Mouse (Mus musculus) brain, embryonic 18.5 days (tissue): ENCODE data around the gene Gm44790.
"Not testable (repeated sequence)": the region's sequence is repeated elsewhere in the genome, so short reads cannot be mapped to it uniquely, and the experiment has no call there.

Source experiments
- DNase-seq: peaks from one replicate; pipeline ENCODE4 v3.0.0-alpha.2; 2012; ENCODE audit warnings: low read depth, low spot score

The Gm44790 gene

DNA sequence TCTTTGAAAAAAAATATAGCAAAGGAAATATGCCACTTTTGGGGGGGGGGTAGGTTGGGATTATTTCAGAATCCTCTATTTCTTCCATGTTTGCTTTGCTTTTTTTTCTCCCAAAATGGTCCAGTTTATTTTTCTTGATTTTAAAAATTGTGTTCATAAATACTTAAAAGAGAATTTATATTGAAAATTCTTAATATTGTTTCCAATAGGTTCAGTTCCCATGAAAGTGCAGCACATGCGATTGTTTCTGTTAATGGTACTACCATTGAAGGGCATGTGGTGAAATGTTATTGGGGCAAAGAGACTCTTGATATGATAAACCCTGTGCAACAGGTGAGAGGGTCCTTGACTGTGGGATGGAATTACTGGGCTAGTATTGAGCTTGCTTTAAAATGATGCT, at the start of gene Gm44790:
TSS of gene Gm44790 (plus strand) at position 301 of the 400 bp plus-strand sequence.
- no peak for DNase-seq

DNA sequence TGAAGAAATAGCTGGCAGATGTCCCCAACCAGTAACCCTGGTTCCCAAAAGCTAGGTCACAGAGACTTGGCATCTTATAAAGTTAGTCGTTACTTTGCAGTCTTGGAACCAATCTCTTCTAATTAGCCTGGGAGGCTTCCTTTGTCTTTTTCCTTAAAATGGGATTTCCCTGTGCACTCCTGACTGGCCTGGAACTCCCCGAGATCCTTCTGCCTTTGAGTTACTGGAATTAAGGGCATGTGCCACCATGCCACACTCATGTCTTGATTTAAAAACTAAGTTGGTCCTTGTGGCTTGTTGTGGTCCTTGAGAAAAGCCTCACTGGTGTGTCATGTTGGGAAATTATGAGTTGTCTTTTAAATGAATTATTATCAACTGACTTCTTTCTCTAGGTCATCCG, 48.1 kb upstream of the Gm44790 start:
- DNase-seq: no peak

DNA sequence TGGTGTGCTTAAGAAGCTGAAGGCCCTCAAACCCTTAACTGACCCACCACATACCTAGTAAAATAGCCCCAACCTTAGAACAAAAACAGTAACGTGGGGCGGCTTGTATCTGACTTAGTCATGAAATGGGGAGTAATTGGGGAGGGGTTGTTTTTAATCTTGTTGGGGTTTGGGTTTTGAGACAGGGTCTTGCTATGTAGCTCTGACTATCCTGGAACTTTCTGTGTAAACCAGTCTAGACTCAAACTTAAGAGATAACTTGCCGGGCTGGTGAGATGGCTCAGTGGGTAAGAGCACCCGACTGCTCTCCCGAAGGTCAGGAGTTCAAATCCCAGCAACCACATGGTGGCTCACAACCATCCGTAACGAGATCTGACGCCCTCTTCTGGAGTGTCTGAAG, 46.3 kb upstream of the Gm44790 start:
- not testable (repeated sequence) for DNase-seq

- DNase-seq: no peak
Observed at GRCm38 (mm10) chr6:86382551-86382950, 43.9 kb upstream of the Gm44790 start.

- no peak for DNase-seq
Observed at GRCm38 (mm10) chr6:86383370-86383769, 43.1 kb upstream of the Gm44790 start.

- DNase-seq: no peak
Observed at GRCm38 (mm10) chr6:86384692-86385091, 41.8 kb upstream of the Gm44790 start.

DNA sequence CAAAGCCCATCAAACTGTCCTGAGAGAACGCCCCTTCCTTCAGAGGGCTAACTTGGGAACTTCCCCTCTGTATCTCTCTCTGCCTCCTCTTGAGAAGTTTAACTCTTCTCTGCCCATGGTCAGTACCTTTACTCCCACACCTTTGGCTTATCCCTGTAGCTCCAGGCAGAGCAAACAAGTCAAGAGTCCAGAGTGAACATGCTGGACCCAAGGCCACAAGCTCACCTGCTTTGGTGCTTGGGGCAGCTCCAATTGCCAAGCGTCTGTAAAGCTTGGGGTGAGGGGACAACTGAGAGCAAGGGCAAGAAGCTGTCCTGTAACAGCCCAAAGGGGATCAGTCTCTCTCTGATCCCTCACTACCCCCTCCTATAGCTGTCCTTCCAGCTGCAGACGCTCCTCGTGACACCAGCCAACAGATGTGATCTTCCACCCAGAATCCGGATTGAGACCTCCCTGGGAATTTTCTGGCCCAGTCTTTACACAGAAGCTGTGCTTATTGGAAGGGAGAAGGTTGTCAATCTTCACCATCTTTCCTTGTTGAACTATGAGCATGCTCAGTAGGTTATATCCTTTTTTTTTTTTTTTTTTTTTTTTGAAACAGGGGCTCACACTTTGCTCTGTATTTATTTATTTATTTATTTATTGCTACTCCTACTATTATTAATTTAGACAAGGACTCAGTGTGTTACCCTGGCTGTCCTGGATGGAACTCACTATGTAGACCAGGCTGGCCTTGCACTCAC, 40.9 kb upstream of the Gm44790 start:
- no peak for DNase-seq

DNA sequence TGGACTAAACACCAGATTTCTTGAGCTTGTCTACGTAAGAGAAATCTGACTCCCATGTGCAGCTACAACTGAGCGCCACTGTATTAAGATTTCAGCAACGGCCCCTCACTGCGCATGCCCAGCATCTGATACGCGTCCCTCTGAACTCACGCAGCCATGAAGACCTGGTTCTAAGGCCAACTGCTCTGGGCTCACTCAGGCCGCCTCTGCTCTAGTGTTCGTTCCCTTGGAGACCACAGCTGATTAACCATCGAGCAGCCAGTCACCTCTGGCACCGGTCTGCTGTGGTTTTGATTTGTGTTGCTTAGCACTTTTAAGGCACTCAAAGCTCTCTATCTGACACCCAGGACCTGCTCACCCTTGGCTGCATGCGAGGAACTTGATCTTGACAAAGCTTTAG, 39.1 kb upstream of the Gm44790 start:
- no peak for DNase-seq

DNA sequence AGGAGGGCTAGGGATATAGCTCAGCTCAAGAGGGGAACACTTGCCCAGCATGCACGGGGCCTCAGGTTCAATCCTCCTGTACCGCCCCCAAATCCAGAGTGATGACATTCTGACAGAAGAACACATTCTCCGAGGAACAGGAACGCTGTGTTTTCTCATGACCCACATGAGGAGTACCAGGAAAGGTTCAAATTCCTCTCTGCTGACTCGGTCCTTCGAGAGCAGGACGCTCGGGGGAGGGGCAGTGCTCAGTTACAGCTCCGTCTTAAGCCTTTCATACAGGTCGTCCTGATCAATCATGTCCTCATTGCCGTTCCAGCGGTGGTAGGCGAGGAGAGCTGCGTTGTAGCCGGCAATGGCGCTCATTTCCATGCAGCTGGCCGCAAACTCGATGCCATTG, 38.0 kb upstream of the Gm44790 start:
- DNase-seq: no peak

GRCm38 (mm10) chr6:86391326-86391725, 35.1 kb upstream of the Gm44790 start:
- no peak for DNase-seq

DNA sequence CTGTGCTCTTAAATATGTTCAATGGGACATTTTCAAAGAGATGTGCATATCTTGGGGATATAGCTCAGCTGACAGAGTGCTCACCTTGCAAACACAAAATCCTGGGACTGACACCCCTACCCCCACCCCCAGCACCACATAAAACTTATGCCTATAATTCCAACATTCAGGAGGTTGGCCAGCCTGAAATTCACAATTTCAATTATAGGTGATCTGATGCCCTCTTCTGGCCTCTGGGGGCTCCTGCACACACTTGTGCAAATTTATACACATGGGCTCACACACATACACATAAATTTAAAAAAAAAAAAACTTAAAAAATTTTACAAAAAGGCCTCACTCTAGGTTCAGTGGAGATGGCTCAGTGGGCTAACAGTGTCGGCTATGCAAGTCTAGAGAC, 33.3 kb upstream of the Gm44790 start:
- DNase-seq: no peak

GRCm38 (mm10) chr6:86394078-86394720, 32.3 kb upstream of the Gm44790 start:
- no peak for DNase-seq

- no peak for DNase-seq
Observed at GRCm38 (mm10) chr6:86395021-86395420, 31.4 kb upstream of the Gm44790 start.

GRCm38 (mm10) chr6:86395969-86396368, 30.5 kb upstream of the Gm44790 start:
- DNase-seq: no peak

DNA sequence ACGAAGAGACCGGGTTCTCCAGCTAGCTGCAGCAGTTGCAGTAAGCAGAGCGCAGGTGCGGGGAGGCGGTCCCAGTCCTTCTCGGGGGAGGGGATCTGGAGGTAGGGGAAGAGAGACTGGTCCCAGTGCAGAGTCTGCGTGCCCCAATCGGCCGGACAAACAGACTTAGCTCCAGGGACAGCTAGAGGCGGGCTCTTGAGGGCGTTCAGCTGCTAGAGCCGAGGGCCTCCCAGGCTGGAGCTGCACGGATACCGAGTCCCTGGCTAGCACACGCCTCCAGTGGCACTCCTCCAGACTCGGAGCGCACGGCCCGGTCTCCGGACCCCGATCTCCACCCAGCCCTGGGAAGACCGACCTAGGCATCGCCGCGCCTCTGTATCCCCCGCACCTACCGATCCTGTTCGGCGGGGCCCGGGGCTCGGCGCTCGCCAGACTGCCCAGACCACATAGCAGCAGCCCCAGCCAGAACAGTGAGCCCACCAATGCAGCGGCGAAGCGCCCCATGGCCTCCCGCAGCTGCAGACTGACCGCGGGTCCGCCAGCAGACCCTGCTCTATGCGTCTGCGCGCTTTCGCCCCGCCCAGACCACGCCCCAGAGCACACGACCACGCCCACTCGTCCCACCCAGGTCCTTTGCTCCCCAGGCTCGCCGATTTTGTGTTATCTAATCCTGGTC, 29.7 kb upstream of the Gm44790 start, which contains the start of gene Pcyox1:
TSS of gene Pcyox1 (minus strand) at position 574 of the 676 bp plus-strand sequence.
- DNase-seq: peak; percentile 72

GRCm38 (mm10) chr6:86397257-86397980, 29.0 kb upstream of the Gm44790 start:
- DNase-seq: no peak

DNA sequence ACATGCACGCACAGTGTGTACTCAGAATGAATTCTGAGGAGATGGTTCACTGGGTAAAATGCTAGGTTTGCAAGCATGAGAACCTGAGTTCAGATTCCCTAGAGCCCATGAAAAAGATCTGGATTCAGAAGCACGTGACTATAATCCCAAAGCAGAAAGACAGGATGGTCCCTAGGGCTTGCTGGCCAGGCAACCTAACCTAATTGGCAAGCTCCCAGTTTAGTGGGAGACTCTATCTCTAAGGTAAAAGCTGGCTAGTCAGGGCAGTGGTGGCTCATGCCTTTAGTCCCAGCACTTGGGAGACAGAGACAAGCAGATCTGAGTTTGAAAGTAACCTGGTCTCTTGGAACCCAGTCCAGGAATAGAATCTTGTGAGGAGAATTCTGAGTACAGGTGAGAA, 27.5 kb upstream of the Gm44790 start:
- DNase-seq: no peak

GRCm38 (mm10) chr6:86399995-86400394, 26.5 kb upstream of the Gm44790 start:
- no peak for DNase-seq

DNA sequence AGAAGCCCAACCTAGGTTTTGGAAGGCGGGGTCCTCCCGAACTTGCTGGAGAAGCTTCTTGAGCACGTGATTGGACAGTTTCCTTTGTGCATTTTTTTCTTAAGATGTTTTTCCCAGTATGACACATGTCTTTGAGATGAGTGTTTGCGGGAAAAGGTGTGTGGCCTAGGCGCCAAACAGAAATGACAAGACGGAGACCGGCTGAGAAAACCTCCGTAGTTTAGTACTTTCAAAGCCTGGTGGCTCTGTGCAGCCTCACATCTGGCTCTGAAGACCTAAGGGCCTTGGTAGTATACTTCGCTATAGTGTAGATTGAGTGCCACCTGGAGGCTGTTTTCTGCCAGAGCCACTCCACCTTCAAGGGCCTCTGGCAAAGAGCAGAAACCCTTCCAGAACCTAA, 25.5 kb upstream of the Gm44790 start:
- no peak for DNase-seq

DNA sequence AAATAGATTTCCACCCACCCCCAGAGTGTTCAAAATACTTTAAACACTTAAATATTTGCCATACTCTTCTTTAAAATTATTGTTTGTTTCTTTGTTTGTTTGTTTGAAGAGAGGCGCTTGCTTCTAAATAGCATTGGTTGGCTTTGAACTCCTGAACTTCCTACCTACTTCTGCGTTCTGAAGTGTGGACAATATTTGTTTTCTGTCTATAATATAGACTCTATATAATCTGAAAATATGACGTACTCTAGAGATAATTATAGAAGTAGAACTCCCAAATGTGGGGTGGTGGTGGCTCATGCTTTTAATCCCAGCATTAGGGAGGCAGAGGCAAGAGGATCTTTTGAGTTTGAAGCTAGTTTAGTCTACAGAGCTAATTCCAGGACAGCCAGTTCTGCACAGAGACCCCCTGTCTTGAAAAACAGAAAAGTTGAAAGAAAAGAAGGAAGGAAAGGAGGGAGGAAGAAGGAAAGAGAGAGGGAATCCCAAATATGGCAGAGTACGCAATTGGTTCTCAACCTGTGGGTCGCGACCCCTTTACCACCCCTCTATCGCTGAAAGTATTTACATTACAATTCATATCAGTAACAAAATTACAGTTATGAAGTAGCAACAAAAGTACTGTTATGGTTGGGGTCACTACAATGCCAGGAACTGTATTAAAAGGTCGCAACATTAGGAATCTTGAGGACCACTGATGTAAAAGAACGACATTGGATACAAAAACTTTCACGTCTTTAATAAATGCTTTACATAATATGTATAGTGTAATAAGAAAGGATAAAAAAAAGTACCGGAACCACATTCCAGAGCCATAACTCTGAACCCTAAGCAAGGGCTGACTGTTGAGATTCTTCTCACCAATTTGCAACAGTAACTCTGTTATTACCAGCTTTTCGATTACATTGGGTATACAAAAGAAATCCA, 23.5 kb upstream of the Gm44790 start:
- no peak for DNase-seq

- DNase-seq: peak; percentile 76
Observed at GRCm38 (mm10) chr6:86403728-86404099, 22.7 kb upstream of the Gm44790 start.
